Mouse (Mus musculus): ENCODE measurements around the gene Tomm22. TPM values are rescaled to one million over a fixed set of nuclear protein-coding genes. Genes with fewer than 3 reads are reported as not detected.

The Tomm22 gene
- polyA plus RNA-seq, 1 experiment from 2014 or later: 263 TPM

GRCm38 (mm10) chr15:79687646-79688267 lies 17.1 kb downstream of the Tomm22 start, which contains the start of gene Josd1:
Gene Josd1, minus strand, starts transcription at chr15:79687919.
- H3K4me1 ChIP-seq (replicated peaks): peaks cover 69% of the 10 kb centered on the region
- H3K9ac ChIP-seq: peak within 1 kb of the TSS; percentile 95
- no peaks in the 10 kb centered on the region for H3K9me3 ChIP-seq
- H3K27ac ChIP-seq (replicated peaks): peak within 1 kb of the TSS; percentile 96
- H3K4me2 ChIP-seq: peak within 1 kb of the TSS; percentile 87
- H3K27me3 ChIP-seq: no peaks in the 10 kb centered on the region
- peak; percentile 47 for ATAC-seq (ENCODE audit: low read depth)
- WGBS: under 1% methylated on average over 70 of the region's 72 CpGs
- H3K4me3 ChIP-seq: peak within 1 kb of the TSS; percentile 93
- H3K36me3 ChIP-seq: 0 out of 2 replicates have a peak, but pooled peaks cover 3% of the 10 kb centered on the region

- H3K9me3 ChIP-seq: no peaks in the 10 kb centered on the region
- no peaks in the 10 kb centered on the region for H3K36me3 ChIP-seq
- H3K27ac ChIP-seq (replicated peaks): peak overlapping the region; percentile 96
- 5% methylated on average over 8 of the region's 8 CpGs for WGBS
- peak overlapping the region; percentile 87 for H3K4me2 ChIP-seq
- no peak for ATAC-seq (ENCODE audit: low read depth)
- H3K9ac ChIP-seq: peak overlapping the region; percentile 95
- H3K4me1 ChIP-seq (replicated peaks): peaks cover 69% of the 10 kb centered on the region
- H3K4me3 ChIP-seq: peak overlapping the region; percentile 93
- H3K27me3 ChIP-seq: no peaks in the 10 kb centered on the region
Observed at GRCm38 (mm10) chr15:79688268-79688956, 17.8 kb downstream of the Tomm22 start.

GRCm38 (mm10) chr15:79689662-79690425 lies 19.2 kb downstream of the Tomm22 start:
- Histone ChIP-seq H3K4me2 (peak overlapping the region; percentile 63), H3K36me3 (no peaks in the 10 kb centered on the region), H3K27me3 (no peaks in the 10 kb centered on the region), H3K4me1 (replicated peaks) (peaks cover 61% of the 10 kb centered on the region), H3K27ac (replicated peaks) (peak overlapping the region; percentile 77), H3K9ac (peak overlapping the region; percentile 53; the same call in 1 of the 2 replicates), H3K4me3 (peak overlapping the region; percentile 88), H3K9me3 (no peaks in the 10 kb centered on the region)
- 16% methylated on average over 24 of the region's 24 CpGs for WGBS
- ATAC-seq (ENCODE audit: low read depth): no peak

GRCm38 (mm10) chr15:79690426-79691022 lies 19.9 kb downstream of the Tomm22 start, which contains the start of gene Gtpbp1:
Gene Gtpbp1, plus strand, starts transcription at chr15:79690845.
- peak; percentile 97 for ATAC-seq (ENCODE audit: low read depth)
- H3K4me1 ChIP-seq (replicated peaks): peaks cover 55% of the 10 kb centered on the region
- H3K27me3 ChIP-seq: no peaks in the 10 kb centered on the region
- peak within 1 kb of the TSS; percentile 94 for H3K27ac ChIP-seq (replicated peaks)
- H3K36me3 ChIP-seq: no peaks in the 10 kb centered on the region
- under 1% methylated on average over 45 of the region's 45 CpGs for WGBS
- peak within 1 kb of the TSS; percentile 98 for H3K4me2 ChIP-seq
- H3K4me3 ChIP-seq: peak within 1 kb of the TSS; percentile 88
- no peaks in the 10 kb centered on the region for H3K9me3 ChIP-seq
- peak within 1 kb of the TSS; percentile 89 for H3K9ac ChIP-seq

- H3K4me1 ChIP-seq (replicated peaks): peaks cover 49% of the 10 kb centered on the region
- under 1% methylated on average over 53 of the region's 53 CpGs for WGBS
- peak; percentile 32 for ATAC-seq (ENCODE audit: low read depth)
Observed at GRCm38 (mm10) chr15:79691023-79691508, 20.4 kb downstream of the Tomm22 start.

GRCm38 (mm10) chr15:79692334-79692733 lies 21.7 kb downstream of the Tomm22 start:
- no peak for ATAC-seq (ENCODE audit: low read depth)
- Histone ChIP-seq H3K27ac (replicated peaks) (no peak overlapping the region), H3K4me2 (peak overlapping the region; percentile 98), H3K36me3 (no peaks in the 10 kb centered on the region), H3K4me1 (replicated peaks) (peaks cover 50% of the 10 kb centered on the region), H3K9me3 (no peaks in the 10 kb centered on the region), H3K27me3 (no peaks in the 10 kb centered on the region), H3K9ac (peak overlapping the region; percentile 43; the same call in 1 of the 2 replicates), H3K4me3 (peak overlapping the region; percentile 88; the same call in 1 of the 2 replicates)
- WGBS: 56% methylated on average over 5 of the region's 5 CpGs

More at GRCm38 (mm10) chr15:79691023-79691508, 20.4 kb downstream of the Tomm22 start:
- peak overlapping the region; percentile 88 for H3K4me3 ChIP-seq
- H3K9me3 ChIP-seq: no peaks in the 10 kb centered on the region
- H3K4me2 ChIP-seq: peak overlapping the region; percentile 98
- peak overlapping the region; percentile 94 for H3K27ac ChIP-seq (replicated peaks)
- no peaks in the 10 kb centered on the region for H3K36me3 ChIP-seq
- H3K27me3 ChIP-seq: no peaks in the 10 kb centered on the region
- peak overlapping the region; percentile 89 for H3K9ac ChIP-seq

- 88% methylated on average over 11 of the region's 11 CpGs for WGBS
- ATAC-seq (ENCODE audit: low read depth): no peak
Observed at GRCm38 (mm10) chr15:79693740-79694139, 23.1 kb downstream of the Tomm22 start.

GRCm38 (mm10) chr15:79694512-79694911 lies 23.9 kb downstream of the Tomm22 start:
- no peaks in the 10 kb centered on the region for H3K27me3 ChIP-seq
- H3K4me3 ChIP-seq: no peak overlapping the region
- no peaks in the 10 kb centered on the region for H3K9me3 ChIP-seq
- no peak overlapping the region for H3K4me2 ChIP-seq
- H3K9ac ChIP-seq: no peak overlapping the region; the same call in 1 of the 2 replicates
- peaks cover 49% of the 10 kb centered on the region for H3K4me1 ChIP-seq (replicated peaks)
- H3K27ac ChIP-seq (replicated peaks): no peak overlapping the region
- ATAC-seq (ENCODE audit: low read depth): no peak
- H3K36me3 ChIP-seq: no peaks in the 10 kb centered on the region; the same call in 1 of the 2 replicates
- 91% methylated on average over 4 of the region's 4 CpGs for WGBS

More at GRCm38 (mm10) chr15:79693740-79694139, 23.1 kb downstream of the Tomm22 start:
- H3K9ac ChIP-seq: 0 out of 2 replicates have a peak overlapping the region, but pooled peaks have one; percentile 8
- no peaks in the 10 kb centered on the region for H3K36me3 ChIP-seq
- no peak overlapping the region for H3K27ac ChIP-seq (replicated peaks)
- no peaks in the 10 kb centered on the region for H3K9me3 ChIP-seq
- no peak overlapping the region for H3K4me2 ChIP-seq
- peaks cover 51% of the 10 kb centered on the region for H3K4me1 ChIP-seq (replicated peaks)
- no peak overlapping the region for H3K4me3 ChIP-seq
- H3K27me3 ChIP-seq: no peaks in the 10 kb centered on the region

GRCm38 (mm10) chr15:79695516-79695915 lies 24.9 kb downstream of the Tomm22 start:
- WGBS: 71% methylated on average over 3 of the region's 3 CpGs
- H3K4me3 ChIP-seq: no peak overlapping the region
- H3K36me3 ChIP-seq: no peaks in the 10 kb centered on the region; the same call in 1 of the 2 replicates
- H3K27me3 ChIP-seq: no peaks in the 10 kb centered on the region
- H3K27ac ChIP-seq (replicated peaks): no peak overlapping the region
- ATAC-seq (ENCODE audit: low read depth): no peak
- peaks cover 43% of the 10 kb centered on the region for H3K4me1 ChIP-seq (replicated peaks)
- H3K9ac ChIP-seq: no peak overlapping the region
- no peak overlapping the region for H3K4me2 ChIP-seq
- H3K9me3 ChIP-seq: no peaks in the 10 kb centered on the region

GRCm38 (mm10) chr15:79696508-79696907 lies 25.8 kb downstream of the Tomm22 start:
- Histone ChIP-seq H3K27ac (replicated peaks) (peak overlapping the region; percentile 61; the same call in 1 of the 2 replicates), H3K27me3 (no peaks in the 10 kb centered on the region), H3K36me3 (no peaks in the 10 kb centered on the region; the same call in 1 of the 2 replicates), H3K9me3 (no peaks in the 10 kb centered on the region), H3K4me2 (no peak overlapping the region), H3K9ac (no peak overlapping the region), H3K4me1 (replicated peaks) (peaks cover 40% of the 10 kb centered on the region), H3K4me3 (no peak overlapping the region)
- 91% methylated on average over 2 of the region's 2 CpGs for WGBS
- no peak for ATAC-seq (ENCODE audit: low read depth)

GRCm38 (mm10) chr15:79697011-79697410 lies 26.4 kb downstream of the Tomm22 start:
- H3K4me3 ChIP-seq: no peak overlapping the region
- H3K36me3 ChIP-seq: no peaks in the 10 kb centered on the region; the same call in 1 of the 2 replicates
- no peaks in the 10 kb centered on the region for H3K27me3 ChIP-seq
- H3K4me1 ChIP-seq (replicated peaks): peaks cover 35% of the 10 kb centered on the region
- H3K9ac ChIP-seq: no peak overlapping the region; the same call in 1 of the 2 replicates
- peak overlapping the region; percentile 61 for H3K27ac ChIP-seq (replicated peaks)
- ATAC-seq (ENCODE audit: low read depth): no peak; the same call in 1 of the 2 replicates
- no peak overlapping the region for H3K4me2 ChIP-seq
- 50% methylated on average over 6 of the region's 6 CpGs for WGBS
- no peaks in the 10 kb centered on the region for H3K9me3 ChIP-seq

All from neural tube, embryonic 13.5 days (tissue).